Mouse (Mus musculus) forebrain, embryonic 16.5 days (tissue): ENCODE results near the gene Aurkb. TPM values are rescaled to one million over a fixed set of nuclear protein-coding genes. Genes with fewer than 3 reads are reported as not detected.
"Not testable (repeated sequence)": the region's sequence is repeated elsewhere in the genome, so short reads cannot be mapped to it uniquely, and the experiment has no call there.

Source experiments
- ATAC-seq: fragments of 200-750 bp; cut with Nextera tagmentation; 2 replicates; pipeline ENCODE4 v1.8.0; 2017; ENCODE audit warnings: mild to moderate bottlenecking, moderate library complexity
- H3K27ac ChIP-seq: fragments of 300-500 bp; sonication (generic); 2 replicates; pipeline ENCODE4 v1.5.1; 2014; ENCODE audit warnings: low read length, control low read depth
- H3K27me3 ChIP-seq: fragments of 300-500 bp; sonication (generic); replicated peaks from 2 replicates; pipeline ENCODE4 v1.6.1; 2014; ENCODE audit warnings: low read length; ENCODE audit not compliant: control insufficient read depth, insufficient read depth
- H3K36me3 ChIP-seq: fragments of 300-500 bp; sonication (generic); 2 replicates; pipeline ENCODE4 v1.6.1; 2014; ENCODE audit not compliant: control insufficient read depth, insufficient read depth
- H3K4me1 ChIP-seq: fragments of 300-500 bp; sonication (generic); replicated peaks from 2 replicates; pipeline ENCODE4 v1.6.1; 2014; ENCODE audit warnings: low read length; ENCODE audit not compliant: control insufficient read depth, insufficient read depth
- H3K4me2 ChIP-seq: fragments of 300-500 bp; sonication (generic); 2 replicates; pipeline ENCODE4 v1.6.1; 2014; ENCODE audit warnings: mild to moderate bottlenecking, low read length, control low read depth
- H3K4me3 ChIP-seq: fragments of 300-500 bp; sonication (generic); replicated peaks from 2 replicates; pipeline ENCODE4 v1.5.1; 2014; ENCODE audit warnings: mild to moderate bottlenecking, low read length, control low read depth
- H3K9ac ChIP-seq: fragments of 300-500 bp; sonication (generic); replicated peaks from 2 replicates; pipeline ENCODE4 v1.6.1; 2014; ENCODE audit warnings: low read depth, low read length, control low read depth
- H3K9me3 ChIP-seq: fragments of 300-500 bp; sonication (generic); 2 replicates; pipeline ENCODE4 v1.6.1; 2016; ENCODE audit warnings: low read length; ENCODE audit not compliant: control insufficient read depth
- WGBS: fragments of 180-500 bp; shearing (Covaris S2); extraction: QIAGEN DNeasy Blood & Tissue Kit; methylation state at CpG from one replicate; pipeline ENCODE4 v1.1.7; 2014; 5-methylcytosine and 5-hydroxymethylcytosine counted together
- polyA plus RNA-seq: library from polyadenylated mRNA; unstranded; fragments of >200 nt; fragmentation: Nextera tagmentation; extraction: Ambion mirVana; gene quantifications from 2 replicates; pipeline ENCODE4 v1.2.1, GENCODE M21; 2015

Aurkb gene
- 56.7 and 68.2 TPM in 2 replicates for polyA plus RNA-seq

DNA sequence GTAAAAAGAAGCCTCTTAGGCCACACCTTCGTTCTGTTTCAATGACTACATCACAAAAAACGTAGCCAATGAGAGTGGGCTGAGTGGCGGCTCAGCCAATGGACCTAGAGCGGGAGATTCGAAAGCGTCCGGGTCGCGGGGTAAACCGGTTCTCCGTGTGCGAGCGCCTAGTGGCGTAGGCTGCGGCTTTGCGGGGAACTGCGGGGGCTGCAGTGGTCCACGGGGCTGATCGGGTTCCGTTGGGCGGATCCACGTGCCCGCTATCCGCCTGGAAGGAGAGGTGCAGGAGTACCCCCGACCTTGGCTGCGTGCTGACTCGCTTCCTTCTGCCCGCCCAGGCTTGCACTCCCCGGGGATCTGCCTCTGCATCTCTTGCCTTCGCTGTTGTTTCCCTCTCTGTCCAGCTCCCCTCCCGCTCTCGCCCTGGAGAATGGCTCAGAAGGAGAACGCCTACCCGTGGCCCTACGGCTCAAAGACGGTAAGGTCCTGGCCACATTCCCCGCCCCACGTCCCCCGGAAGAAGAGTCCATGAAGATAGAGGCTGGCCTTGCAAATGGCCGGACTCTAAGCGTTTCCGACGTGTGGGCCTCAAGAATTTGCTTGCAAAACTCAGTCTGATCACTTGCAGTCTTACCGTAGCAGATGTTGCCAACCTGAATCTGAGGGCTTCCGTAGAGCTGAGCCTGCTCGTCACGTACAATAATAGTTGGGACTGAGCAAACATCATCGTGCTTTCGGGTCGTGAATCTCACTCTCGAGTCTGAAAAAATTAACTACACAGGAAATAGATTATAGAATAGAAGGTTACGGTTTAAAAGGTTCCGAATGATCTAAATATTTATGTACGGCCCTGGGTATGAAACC, at the start of gene Aurkb:
Gene Aurkb (plus strand): TSS at position 117 of the 864 bp plus-strand sequence.
- no peaks in the 10 kb centered on the region for H3K9me3 ChIP-seq
- no peaks in the 10 kb centered on the region for H3K27me3 ChIP-seq
- peak within 1 kb of the TSS; percentile 35; the same call in 1 of the 2 replicates for H3K27ac ChIP-seq
- WGBS: under 1% methylated on average over 54 of the region's 54 CpGs
- peak within 1 kb of the TSS; percentile 57 for H3K9ac ChIP-seq
- H3K4me3 ChIP-seq: peak within 1 kb of the TSS; percentile 65
- H3K4me2 ChIP-seq: peak within 1 kb of the TSS; percentile 96
- H3K4me1 ChIP-seq: peaks cover 15% of the 10 kb centered on the region
- H3K36me3 ChIP-seq: no peaks in the 10 kb centered on the region
- peak; percentile 77 for ATAC-seq

GRCm38 (mm10) chr11:68997080-68997479, 48.4 kb upstream of the Aurkb start:
- Histone ChIP-seq H3K4me1 (no peaks in the 10 kb centered on the region), H3K9me3 (no peaks in the 10 kb centered on the region), H3K9ac (no peak overlapping the region), H3K36me3 (peaks cover 27% of the 10 kb centered on the region), H3K27ac (no peak overlapping the region), H3K4me3 (no peak overlapping the region), H3K4me2 (no peak overlapping the region), H3K27me3 (no peaks in the 10 kb centered on the region)
- WGBS: 94% methylated on average over 4 of the region's 4 CpGs
- ATAC-seq: no peak

DNA sequence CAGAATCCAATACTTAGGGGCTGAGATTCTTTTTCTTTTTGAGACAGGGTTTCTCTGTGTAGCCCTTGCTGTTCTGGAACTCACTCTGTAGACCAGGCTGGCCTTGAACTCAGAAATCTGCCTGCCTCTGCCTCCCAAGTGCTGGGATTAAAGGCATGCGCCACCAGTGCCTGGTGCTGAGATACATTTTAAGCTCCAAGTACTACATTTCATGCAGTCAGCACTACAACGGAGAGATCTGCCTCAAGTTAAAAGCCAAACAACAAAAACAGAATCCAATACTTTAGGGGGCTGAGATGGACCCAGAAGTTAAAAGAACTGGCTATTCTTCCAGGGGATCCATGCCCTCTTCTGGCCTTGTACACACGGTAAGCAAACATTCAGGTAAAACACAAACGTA, 42.7 kb upstream of the Aurkb start:
- ATAC-seq, H3K9ac ChIP-seq, H3K27ac ChIP-seq, H3K9me3 ChIP-seq, H3K27me3 ChIP-seq, H3K4me1 ChIP-seq, H3K4me2 ChIP-seq, H3K4me3 ChIP-seq: not testable (repeated sequence)
- peaks cover 17% of the 10 kb centered on the region for H3K36me3 ChIP-seq
- 97% methylated on average over 4 of the region's 4 CpGs for WGBS

DNA sequence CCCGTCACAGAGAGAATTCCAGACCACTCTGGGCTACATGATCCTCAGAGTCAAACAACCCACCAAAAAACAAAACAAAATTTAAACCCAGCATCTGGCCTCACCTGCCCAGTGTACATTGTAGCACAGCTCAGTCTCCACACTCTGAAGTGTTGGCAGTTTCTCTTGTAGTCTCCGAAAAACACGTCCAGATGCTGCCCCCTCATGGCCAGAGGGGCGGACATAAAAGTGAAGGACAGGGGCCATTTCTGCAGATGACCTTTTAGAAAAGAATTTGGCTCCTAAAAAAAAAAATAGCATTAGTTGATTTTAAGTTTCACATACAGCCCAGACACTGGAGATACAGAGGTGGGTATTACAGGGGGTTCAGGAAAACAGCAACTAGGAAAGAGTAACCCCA, 41.9 kb upstream of the Aurkb start:
- ATAC-seq: no peak
- WGBS: 56% methylated on average over 4 of the region's 4 CpGs
- Histone ChIP-seq H3K9ac (no peak overlapping the region), H3K27ac (no peak overlapping the region), H3K27me3 (no peaks in the 10 kb centered on the region), H3K4me2 (no peak overlapping the region), H3K9me3 (no peaks in the 10 kb centered on the region), H3K36me3 (peaks cover 17% of the 10 kb centered on the region), H3K4me1 (peaks cover 6% of the 10 kb centered on the region), H3K4me3 (no peak overlapping the region)

DNA sequence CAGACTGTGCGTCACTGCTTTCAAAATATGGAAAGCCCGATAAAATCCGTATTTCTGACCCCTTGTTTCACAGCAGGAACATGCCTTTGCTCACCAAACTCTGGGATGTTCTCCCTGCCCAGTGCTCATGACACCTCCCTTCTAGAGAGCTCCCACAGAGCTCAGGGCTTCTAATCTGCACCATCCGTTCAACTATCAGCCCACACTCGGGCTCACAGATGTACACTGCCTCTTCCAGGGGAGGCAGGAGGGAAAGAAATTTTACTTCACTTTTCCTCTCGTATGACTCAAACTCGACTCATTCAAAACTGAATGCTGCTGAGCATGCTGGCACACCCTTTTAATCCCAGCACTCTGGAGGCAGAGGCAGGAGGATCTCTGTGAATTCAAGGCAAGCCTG, 40.3 kb upstream of the Aurkb start:
- WGBS: 91% methylated on average over 7 of the region's 7 CpGs
- no peak overlapping the region for H3K4me3 ChIP-seq
- H3K9ac ChIP-seq: no peak overlapping the region

GRCm38 (mm10) chr11:69006575-69006974, 38.9 kb upstream of the Aurkb start:
- H3K36me3 ChIP-seq, H3K27me3 ChIP-seq, H3K27ac ChIP-seq, ATAC-seq, H3K9ac ChIP-seq, H3K4me2 ChIP-seq, H3K9me3 ChIP-seq, H3K4me3 ChIP-seq: not testable (repeated sequence)
- H3K4me1 ChIP-seq: peaks cover 11% of the 10 kb centered on the region

More for the DNA sequence above, 40.3 kb upstream of the Aurkb start:
- Histone ChIP-seq H3K4me1 (peaks cover 6% of the 10 kb centered on the region), H3K9me3 (no peaks in the 10 kb centered on the region), H3K4me2 (no peak overlapping the region), H3K27me3 (no peaks in the 10 kb centered on the region), H3K36me3 (peaks cover 12% of the 10 kb centered on the region; the same call in 1 of the 2 replicates), H3K27ac (no peak overlapping the region)
- ATAC-seq: no peak

- H3K36me3 ChIP-seq: no peaks in the 10 kb centered on the region
- no peaks in the 10 kb centered on the region for H3K27me3 ChIP-seq
- peak within 1 kb of the TSS; percentile 68 for H3K9ac ChIP-seq
- peak; percentile 69 for ATAC-seq
- peak within 1 kb of the TSS; percentile 64 for H3K4me2 ChIP-seq
- peak within 1 kb of the TSS; percentile 60 for H3K27ac ChIP-seq
- no peaks in the 10 kb centered on the region for H3K9me3 ChIP-seq
- peaks cover 13% of the 10 kb centered on the region for H3K4me1 ChIP-seq
- peak within 1 kb of the TSS; percentile 79 for H3K4me3 ChIP-seq
- 9% methylated on average over 38 of the region's 38 CpGs for WGBS
These were observed 37.0 kb upstream of the Aurkb start, which contains the start of gene Pfas for GRCm38 (mm10) chr11:69008182-69009121. TSS of gene Pfas (minus strand) at chr11:69008460.

DNA sequence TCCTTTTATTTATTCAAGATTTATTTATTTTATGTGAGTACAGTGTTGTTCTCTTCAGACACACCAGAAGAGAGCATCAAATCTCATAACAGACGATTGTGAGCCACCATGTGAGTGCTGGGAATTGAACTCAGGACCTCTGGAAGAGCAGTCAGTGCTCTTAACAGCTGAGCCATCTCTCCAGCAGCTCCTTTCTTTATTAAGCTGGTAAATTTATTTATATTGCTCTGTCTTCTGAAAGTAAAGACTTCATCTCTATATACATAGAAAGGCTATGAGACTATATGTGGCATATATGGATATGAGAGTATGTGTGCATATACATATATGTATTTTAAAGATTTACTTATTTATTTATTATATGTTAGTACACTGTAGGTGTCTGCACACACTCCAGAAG, 35.9 kb upstream of the Aurkb start:
- no peak overlapping the region for H3K4me2 ChIP-seq
- H3K9ac ChIP-seq: no peak overlapping the region
- H3K4me3 ChIP-seq: no peak overlapping the region
- WGBS: 88% methylated on average over 1 of the region's 1 CpGs
- no peak overlapping the region for H3K27ac ChIP-seq
- no peaks in the 10 kb centered on the region for H3K36me3 ChIP-seq
- H3K27me3 ChIP-seq: no peaks in the 10 kb centered on the region
- ATAC-seq: no peak
- H3K9me3 ChIP-seq: no peaks in the 10 kb centered on the region
- peaks cover 13% of the 10 kb centered on the region for H3K4me1 ChIP-seq
